Mouse (Mus musculus): ENCODE measurements around the gene Gtf2i. TPM values are rescaled to one million over a fixed set of nuclear protein-coding genes. Genes with fewer than 3 reads are reported as not detected.

Gtf2i gene
- polyA plus RNA-seq, 1 experiment from 2014 or later = 29.8 TPM

GRCm38 (mm10) chr5:134250601-134251000 is 64.0 kb downstream of the Gtf2i start:
- 96% methylated on average over 3 of the region's 3 CpGs for WGBS (ENCODE audit: insufficient replicate concordance)
- Histone ChIP-seq H3K27ac (ENCODE audit: low read depth) (no peak overlapping the region), H3K4me3 (ENCODE audit: low read depth, low read length) (no peak overlapping the region), H3K9ac (replicated peaks) (no peak overlapping the region), H3K4me1 (ENCODE audit: insufficient read depth) (no peaks in the 10 kb centered on the region), H3K27me3 (ENCODE audit: insufficient read depth, low read length) (no peaks in the 10 kb centered on the region), H3K9me3 (ENCODE audit: low read length) (no peaks in the 10 kb centered on the region), H3K36me3 (replicated peaks; ENCODE audit: insufficient read depth, low read length) (peaks cover 85% of the 10 kb centered on the region), H3K4me2 (ENCODE audit: low read depth, low read length) (no peak overlapping the region)
- DNase-seq (no peak), ATAC-seq (no peak)
- TF ChIP-seq CTCF (IDR thresholded peaks at IDR 0.05; ENCODE audit: low read depth) = no peak
- no peak for TF ChIP-seq EP300 (IDR thresholded peaks at IDR 0.05; ENCODE audit: low read depth)

GRCm38 (mm10) chr5:134249245-134249649 is 65.3 kb downstream of the Gtf2i start:
- no peaks in the 10 kb centered on the region for H3K9me3 ChIP-seq (ENCODE audit: low read length)
- no peaks in the 10 kb centered on the region for H3K27me3 ChIP-seq (ENCODE audit: insufficient read depth, low read length)
- no peaks in the 10 kb centered on the region for H3K4me1 ChIP-seq (ENCODE audit: insufficient read depth)
- ATAC-seq = no peak
- 89% methylated on average over 8 of the region's 8 CpGs for WGBS (ENCODE audit: insufficient replicate concordance)
- H3K9ac ChIP-seq (replicated peaks) = no peak overlapping the region
- H3K4me2 ChIP-seq (ENCODE audit: low read depth, low read length) = no peak overlapping the region
- DNase-seq = no peak
- no peak overlapping the region for H3K4me3 ChIP-seq (ENCODE audit: low read depth, low read length)
- TF ChIP-seq EP300 (IDR thresholded peaks at IDR 0.05; ENCODE audit: low read depth) (no peak), CTCF (IDR thresholded peaks at IDR 0.05; ENCODE audit: low read depth) (no peak)
- H3K27ac ChIP-seq (ENCODE audit: low read depth) = no peak overlapping the region
- peaks cover 85% of the 10 kb centered on the region for H3K36me3 ChIP-seq (replicated peaks; ENCODE audit: insufficient read depth, low read length)

GRCm38 (mm10) chr5:134248608-134249244 is 65.8 kb downstream of the Gtf2i start:
- no peak for ATAC-seq
- TF ChIP-seq CTCF (IDR thresholded peaks at IDR 0.05; ENCODE audit: low read depth) (no peak), EP300 (IDR thresholded peaks at IDR 0.05; ENCODE audit: low read depth) (no peak)
- Histone ChIP-seq H3K27ac (ENCODE audit: low read depth) (no peak overlapping the region), H3K4me2 (ENCODE audit: low read depth, low read length) (no peak overlapping the region), H3K4me1 (ENCODE audit: insufficient read depth) (no peaks in the 10 kb centered on the region), H3K9me3 (ENCODE audit: low read length) (no peaks in the 10 kb centered on the region), H3K27me3 (ENCODE audit: insufficient read depth, low read length) (no peaks in the 10 kb centered on the region), H3K4me3 (ENCODE audit: low read depth, low read length) (no peak overlapping the region), H3K9ac (replicated peaks) (no peak overlapping the region), H3K36me3 (replicated peaks; ENCODE audit: insufficient read depth, low read length) (peaks cover 88% of the 10 kb centered on the region)
- WGBS (ENCODE audit: insufficient replicate concordance) = 89% methylated on average over 14 of the region's 14 CpGs
- no peak for DNase-seq

GRCm38 (mm10) chr5:134246146-134246545 is 68.4 kb downstream of the Gtf2i start:
- no peak overlapping the region for H3K27ac ChIP-seq (ENCODE audit: low read depth)
- H3K9ac ChIP-seq (replicated peaks) = no peak overlapping the region
- H3K4me3 ChIP-seq (ENCODE audit: low read depth, low read length) = no peak overlapping the region
- no peak overlapping the region for H3K4me2 ChIP-seq (ENCODE audit: low read depth, low read length)
- ATAC-seq (no peak), DNase-seq (no peak)
- no peaks in the 10 kb centered on the region for H3K27me3 ChIP-seq (ENCODE audit: insufficient read depth, low read length)
- no peaks in the 10 kb centered on the region for H3K9me3 ChIP-seq (ENCODE audit: low read length)
- peaks cover 91% of the 10 kb centered on the region for H3K36me3 ChIP-seq (replicated peaks; ENCODE audit: insufficient read depth, low read length)
- no peaks in the 10 kb centered on the region for H3K4me1 ChIP-seq (ENCODE audit: insufficient read depth)
- WGBS (ENCODE audit: insufficient replicate concordance) = 81% methylated on average over 5 of the region's 5 CpGs
- TF ChIP-seq CTCF (IDR thresholded peaks at IDR 0.05; ENCODE audit: low read depth) (no peak), EP300 (IDR thresholded peaks at IDR 0.05; ENCODE audit: low read depth) (no peak)

GRCm38 (mm10) chr5:134244890-134245289 is 69.7 kb downstream of the Gtf2i start:
- ATAC-seq (no peak), DNase-seq (no peak)
- H3K9me3 ChIP-seq (ENCODE audit: low read length) = no peaks in the 10 kb centered on the region
- TF ChIP-seq EP300 (IDR thresholded peaks at IDR 0.05; ENCODE audit: low read depth) (no peak), CTCF (IDR thresholded peaks at IDR 0.05; ENCODE audit: low read depth) (no peak)
- no peaks in the 10 kb centered on the region for H3K4me1 ChIP-seq (ENCODE audit: insufficient read depth)
- no peak overlapping the region for H3K4me2 ChIP-seq (ENCODE audit: low read depth, low read length)
- H3K27me3 ChIP-seq (ENCODE audit: insufficient read depth, low read length) = no peaks in the 10 kb centered on the region
- no peak overlapping the region for H3K9ac ChIP-seq (replicated peaks)
- H3K4me3 ChIP-seq (ENCODE audit: low read depth, low read length) = no peak overlapping the region
- 85% methylated on average over 5 of the region's 5 CpGs for WGBS (ENCODE audit: insufficient replicate concordance)
- peaks cover 98% of the 10 kb centered on the region for H3K36me3 ChIP-seq (replicated peaks; ENCODE audit: insufficient read depth, low read length)
- no peak overlapping the region for H3K27ac ChIP-seq (ENCODE audit: low read depth)

GRCm38 (mm10) chr5:134243661-134244436 is 70.7 kb downstream of the Gtf2i start:
- H3K36me3 ChIP-seq (replicated peaks; ENCODE audit: insufficient read depth, low read length) = peaks cover 98% of the 10 kb centered on the region
- no peak overlapping the region for H3K9ac ChIP-seq (replicated peaks)
- DNase-seq (no peak), ATAC-seq (no peak)
- no peaks in the 10 kb centered on the region for H3K4me1 ChIP-seq (ENCODE audit: insufficient read depth)
- WGBS (ENCODE audit: insufficient replicate concordance) = 86% methylated on average over 26 of the region's 26 CpGs
- no peak overlapping the region for H3K27ac ChIP-seq (ENCODE audit: low read depth)
- TF ChIP-seq EP300 (IDR thresholded peaks at IDR 0.05; ENCODE audit: low read depth) (no peak), CTCF (IDR thresholded peaks at IDR 0.05; ENCODE audit: low read depth) (no peak)
- H3K27me3 ChIP-seq (ENCODE audit: insufficient read depth, low read length) = no peaks in the 10 kb centered on the region
- no peaks in the 10 kb centered on the region for H3K9me3 ChIP-seq (ENCODE audit: low read length)
- H3K4me3 ChIP-seq (ENCODE audit: low read depth, low read length) = no peak overlapping the region
- no peak overlapping the region for H3K4me2 ChIP-seq (ENCODE audit: low read depth, low read length)
